Mouse (Mus musculus) fibroblast of lung, adult 2 months (primary cell): ENCODE data around the gene Prrx1.
A peak's percentile ranks its signal among the peaks of the same experiment; 100 is the strongest.

Experiments used
- DNase-seq: peaks from one replicate; pipeline ENCODE4 v3.0.0-alpha.2; 2011; ENCODE audit warnings: low read depth

The Prrx1 gene

DNA sequence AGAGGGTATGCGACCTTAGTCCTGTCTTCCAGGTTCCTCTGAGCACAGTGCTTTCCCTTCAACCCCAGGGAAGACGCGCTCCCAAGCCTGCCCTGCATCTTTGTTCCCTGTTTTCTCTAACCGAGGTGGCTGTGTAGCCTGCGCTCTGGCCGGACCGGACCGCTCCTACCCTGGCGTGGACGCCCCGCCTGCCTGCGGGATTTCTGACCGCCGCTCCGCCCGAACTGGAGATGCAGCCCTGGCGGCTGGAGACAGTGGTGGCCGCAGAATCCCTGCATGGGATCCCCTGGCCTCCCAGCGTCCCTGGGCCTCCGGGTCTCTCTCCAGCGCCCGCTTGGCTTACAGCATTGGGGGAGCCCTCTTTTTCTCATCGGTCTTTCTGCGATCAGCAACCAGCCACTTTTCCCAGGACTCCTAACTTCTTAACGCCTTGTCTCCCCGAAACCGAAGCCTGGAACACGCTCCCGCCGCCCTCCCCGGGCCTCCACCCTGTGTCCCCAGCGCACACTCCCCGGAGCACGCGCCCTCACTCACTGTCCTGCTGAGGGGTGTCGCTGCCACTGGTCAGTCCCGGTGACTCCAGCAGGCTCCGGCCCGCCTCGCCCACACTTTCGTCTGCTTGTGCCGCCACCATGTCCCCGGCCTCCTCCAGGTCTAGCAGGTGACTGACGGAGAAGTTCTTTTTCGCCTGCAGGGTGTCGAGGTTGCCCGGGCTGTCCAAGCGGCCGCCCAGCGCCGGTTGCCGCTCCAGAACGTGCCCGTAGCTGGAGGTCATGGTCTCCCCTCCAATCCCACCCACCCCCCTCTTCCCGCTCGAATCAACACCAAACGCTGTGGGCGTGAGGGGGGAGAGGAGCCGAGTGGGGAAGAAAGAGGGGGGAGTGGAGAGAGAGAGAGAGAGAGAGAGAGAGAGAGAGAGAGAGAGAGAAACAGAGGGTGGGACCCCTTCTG, 1.4 kb downstream of the Prrx1 start:
- no peak for DNase-seq

DNA sequence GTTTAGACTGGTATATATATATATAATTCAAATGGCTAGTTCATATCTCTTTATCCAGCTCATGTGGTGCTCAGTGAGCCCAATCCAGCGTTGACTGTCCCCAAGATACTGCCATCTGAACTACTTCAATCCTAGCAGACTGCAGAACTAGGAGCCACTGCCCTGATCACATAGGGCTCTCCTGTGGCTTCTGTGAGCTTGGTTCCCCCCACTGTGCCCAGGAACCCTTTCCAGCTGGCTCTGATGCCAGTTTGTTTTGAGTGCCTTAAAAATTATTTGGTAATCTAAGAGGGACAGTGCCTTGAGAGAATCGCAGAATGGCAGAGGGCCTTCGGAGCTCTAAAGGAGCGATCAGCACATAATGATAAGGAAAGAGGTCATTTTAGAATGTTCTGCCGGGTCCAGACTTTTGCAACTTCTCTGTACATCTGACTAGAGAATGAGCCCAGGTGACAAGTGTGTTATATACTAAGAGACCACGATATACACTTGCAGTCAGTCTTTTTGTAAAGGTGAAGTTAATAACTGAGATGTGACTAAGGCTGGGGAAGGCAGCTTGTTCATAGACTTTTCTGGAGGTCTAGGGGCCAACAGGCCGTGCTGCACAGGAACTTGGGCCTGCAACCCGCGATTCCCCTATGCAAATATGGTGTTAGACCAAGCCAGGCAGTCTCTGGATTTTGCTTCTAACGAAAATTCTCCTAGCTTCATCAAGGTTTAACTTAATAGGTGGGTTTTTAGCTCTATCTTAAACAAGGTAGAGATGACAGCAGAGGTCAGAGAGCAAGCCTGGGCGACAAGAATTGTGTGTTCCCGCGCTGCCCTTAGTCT, 2.3 kb downstream of the Prrx1 start:
- DNase-seq: no peak

DNA sequence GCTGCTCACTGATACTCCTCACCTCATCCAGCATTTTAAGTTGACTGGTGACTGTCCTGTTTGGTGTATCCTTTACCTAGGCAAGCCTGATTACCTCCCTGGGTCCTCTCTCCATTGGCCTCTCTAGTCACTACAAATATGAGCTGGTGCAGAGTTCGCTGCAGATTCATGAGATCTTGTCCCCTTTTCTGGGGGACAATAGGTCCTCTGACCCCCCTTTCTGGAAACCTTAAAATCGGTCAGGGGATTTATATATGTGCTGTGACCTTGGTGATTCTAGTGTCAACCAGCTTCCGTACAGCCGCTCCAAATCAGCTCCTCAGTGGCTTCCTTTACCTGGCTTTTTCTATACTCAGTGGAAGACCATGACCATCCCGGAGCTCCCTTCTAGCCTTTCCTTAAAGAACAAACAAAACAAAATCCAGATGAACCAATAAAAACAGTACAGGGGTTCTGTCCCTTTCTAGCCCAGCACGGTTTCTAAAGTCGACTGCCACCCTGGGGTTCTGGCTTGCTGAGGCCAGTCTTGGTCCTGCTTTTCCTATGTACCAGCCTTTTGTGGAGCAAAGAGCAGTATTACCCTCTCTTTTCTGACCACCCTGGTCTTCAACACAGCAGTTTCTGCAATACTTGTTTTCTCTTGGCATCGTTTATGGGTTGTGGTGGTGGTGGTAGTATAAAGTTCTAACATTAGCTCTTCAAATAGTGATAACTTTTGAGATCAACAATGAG, 3.3 kb downstream of the Prrx1 start:
- DNase-seq: no peak

DNA sequence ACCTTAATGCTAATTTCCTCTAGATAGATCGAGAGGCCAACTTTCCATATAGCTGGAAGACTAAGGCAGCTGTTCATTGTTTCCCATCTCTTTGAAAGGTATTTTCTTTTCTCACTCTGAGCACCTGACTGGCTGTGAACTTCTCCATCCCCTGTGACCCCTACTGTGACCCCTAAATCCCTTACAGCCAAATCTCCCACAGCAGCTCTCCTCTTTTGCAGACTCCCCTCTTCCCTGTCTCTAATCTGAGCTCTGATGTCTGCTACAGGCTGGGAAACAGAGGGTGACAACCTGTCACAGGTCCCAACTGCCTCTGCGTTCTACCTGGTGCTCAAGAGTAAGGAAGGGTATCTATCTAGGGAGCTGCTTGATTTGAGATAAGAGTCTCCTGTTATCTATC, 4.0 kb downstream of the Prrx1 start:
- DNase-seq: no peak

DNA sequence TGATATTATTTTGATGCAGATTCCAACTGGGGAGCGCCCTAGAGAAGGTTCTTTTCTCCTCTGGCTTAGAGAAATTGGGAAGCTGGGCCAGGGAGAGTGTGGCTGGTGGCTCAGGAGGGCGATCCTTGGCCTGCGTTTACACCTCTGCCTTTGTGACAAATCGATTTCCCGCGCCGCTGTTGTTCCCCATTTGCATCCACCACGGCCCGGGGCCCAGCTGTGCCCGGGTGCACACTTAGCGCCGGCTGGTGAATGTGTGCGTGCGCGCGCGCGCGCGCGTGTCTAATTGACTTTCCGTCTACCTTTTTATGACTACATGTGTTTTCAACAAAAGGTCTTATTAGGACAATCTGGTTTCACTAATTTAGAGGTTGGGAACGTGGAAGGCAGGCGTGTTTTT, 4.9 kb downstream of the Prrx1 start:
- no peak for DNase-seq

DNA sequence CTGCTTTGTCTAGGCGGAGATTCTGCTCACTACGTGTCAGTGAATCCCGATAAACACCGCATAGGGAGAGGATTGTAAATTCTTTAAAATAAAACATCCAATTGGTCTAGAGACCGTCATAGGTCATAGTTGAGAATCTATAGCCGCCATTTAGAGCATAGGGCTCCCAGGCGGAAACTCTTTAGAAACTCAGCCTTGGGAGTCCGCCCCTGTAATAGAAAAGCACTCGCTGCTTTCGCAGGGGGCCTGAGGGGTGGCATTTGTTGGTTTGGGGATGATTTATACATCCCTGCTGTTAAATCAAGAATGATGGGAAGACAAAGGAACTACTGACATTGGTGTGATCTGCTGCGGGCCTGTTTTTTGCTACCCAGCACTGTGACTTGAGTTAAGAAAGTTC, 5.8 kb downstream of the Prrx1 start:
- no peak for DNase-seq

DNA sequence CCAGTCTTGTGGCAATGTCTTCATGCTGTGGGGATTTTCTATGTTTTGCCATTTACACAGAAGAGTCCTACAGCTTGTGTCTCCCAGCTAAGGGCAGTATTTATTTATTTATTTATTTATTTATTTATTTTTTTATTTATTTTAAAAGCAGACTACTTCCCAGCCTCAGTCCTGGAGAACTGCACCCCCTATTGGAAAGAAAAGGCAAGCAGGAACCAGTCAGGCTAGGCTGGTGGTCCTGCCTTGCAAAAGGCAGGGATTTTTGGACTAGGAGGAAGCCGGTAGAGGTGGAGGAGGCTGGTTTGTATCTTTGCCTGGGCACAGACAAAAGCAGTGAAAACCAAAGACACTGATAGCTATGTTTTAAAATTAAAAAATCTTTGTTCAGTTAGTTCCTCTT, 7.6 kb downstream of the Prrx1 start:
- no peak for DNase-seq

DNA sequence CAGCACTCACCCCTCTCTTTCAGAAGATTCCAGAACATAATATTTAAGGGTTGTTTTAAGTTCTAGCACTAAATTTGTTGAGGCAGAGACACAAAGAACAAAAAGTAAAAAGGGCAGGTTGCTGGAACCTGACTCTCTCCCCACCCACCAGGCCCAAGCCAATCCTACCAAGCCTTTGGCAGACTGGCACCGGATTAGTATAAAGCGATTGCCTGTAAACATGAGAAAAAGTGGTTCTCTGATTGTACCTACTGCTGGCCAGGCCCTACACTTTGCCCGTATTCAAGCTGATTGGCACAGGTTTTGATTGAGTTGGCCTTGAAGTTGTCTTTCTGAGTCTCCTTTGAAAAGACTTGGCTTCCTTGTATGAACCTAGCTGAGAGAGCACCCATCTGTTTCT, 8.7 kb downstream of the Prrx1 start:
- no peak for DNase-seq

DNA sequence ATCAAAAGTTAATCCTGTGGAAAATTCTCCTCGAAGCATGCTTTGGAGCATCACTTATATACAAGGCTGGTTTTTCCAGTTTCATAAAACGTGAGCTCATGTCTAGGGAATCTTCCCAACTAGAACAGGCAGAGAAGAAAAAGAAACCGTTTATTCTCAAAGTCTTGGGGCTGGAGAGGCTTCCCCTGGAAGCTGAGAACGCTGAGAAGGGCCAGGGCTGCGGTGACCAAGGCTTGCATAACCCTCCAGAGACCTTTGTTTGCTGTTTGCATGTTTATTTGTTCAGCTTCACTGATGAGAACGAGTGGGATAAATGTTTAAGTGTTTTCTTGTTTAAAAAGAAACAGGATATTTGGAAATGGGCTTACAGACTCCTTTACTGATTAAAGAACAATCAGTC, 11.2 kb downstream of the Prrx1 start:
- DNase-seq: no peak

DNA sequence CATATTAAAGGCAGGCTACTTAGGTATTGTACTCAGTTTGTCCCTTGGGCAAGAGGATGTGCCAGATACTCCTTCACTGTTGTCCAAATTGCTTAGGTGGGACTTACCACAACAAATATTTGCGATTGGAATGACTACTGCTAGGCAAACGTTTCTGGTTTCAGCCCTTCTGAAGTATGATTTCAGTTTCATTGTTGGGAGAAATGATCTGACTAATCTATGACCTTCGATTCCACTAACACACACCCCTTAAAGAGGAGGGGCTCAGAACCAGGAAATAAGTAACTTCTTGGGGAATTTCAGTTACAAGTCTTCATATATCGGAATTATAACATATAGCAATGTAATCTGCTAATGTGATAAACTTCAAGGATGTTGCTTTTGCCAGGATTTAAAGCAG, 20.4 kb downstream of the Prrx1 start:
- no peak for DNase-seq

DNA sequence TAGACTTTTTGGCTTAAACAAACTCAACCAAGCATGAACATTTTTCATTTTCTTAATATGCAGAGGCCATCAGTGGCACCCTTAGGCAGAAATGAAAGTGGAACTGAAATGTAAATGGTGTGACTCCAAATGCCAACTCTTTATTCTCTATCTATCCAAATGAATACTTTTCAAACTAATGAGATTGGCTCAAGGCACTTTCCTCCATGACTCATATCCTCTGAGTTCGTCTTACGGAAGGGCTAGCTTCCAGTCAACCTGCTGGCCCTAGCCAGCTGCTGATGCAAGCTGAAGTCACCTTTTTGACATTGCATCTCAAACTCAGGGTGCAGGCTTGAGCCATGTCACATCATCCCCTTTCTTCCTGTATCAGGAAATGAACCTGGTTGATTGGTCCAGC, 21.6 kb downstream of the Prrx1 start:
- no peak for DNase-seq

DNA sequence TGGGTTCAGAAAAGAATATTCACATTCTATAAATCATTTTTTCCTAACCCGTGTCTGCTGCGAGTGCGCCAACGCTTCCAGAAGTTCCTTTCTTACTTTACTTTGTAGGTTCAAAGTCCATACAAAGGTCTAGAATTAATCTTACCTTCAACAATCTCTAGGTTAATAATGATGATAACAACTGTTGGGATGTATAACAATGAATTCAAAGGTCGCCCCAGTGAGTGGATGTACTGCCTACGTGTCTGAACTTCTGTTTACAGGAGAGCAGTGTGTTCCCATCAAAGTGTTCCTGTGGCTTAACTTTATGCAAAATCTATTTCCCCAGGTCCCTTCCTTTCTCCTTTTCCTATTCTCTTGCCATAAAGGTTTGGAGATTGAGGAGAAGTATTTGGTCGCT, 24.4 kb downstream of the Prrx1 start:
- no peak for DNase-seq

DNA sequence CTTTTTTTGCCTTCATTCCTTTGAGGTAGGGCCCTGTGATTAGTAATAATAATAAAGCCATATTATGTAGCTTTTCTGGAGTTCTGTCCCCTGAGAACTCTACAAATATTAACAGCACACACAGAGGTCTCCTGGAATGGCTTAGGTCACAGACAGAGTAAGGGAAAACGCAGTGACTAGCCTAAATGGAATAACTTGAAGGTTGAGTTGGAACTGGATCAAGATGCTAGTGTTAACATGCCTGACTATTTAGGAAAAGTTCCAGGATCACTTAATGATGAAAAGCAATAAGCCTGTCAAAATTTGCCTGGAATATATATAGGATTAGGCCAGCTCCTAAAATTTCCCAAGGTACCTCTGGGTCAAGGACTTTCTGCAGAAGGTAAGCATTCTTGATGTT, 28.0 kb downstream of the Prrx1 start:
- no peak for DNase-seq

DNA sequence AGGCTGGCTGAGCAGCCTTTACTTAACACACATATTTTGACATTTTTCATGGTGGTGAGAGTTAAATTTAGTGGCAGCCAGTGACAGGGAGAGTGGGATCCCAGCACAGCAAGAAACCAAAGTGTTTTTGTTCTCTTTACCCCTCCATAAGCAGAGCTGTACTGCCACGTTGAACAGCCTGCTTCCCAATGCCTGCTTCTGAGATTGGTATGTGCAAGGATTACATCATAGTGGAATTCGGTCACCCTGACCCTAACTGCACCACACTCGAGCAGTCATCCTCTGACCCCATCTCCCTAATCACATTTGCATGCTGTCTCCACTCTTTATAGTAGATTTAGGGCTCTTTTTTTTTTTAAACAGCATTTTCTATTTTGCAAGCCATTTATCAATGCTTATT, 28.4 kb downstream of the Prrx1 start:
- DNase-seq: no peak

DNA sequence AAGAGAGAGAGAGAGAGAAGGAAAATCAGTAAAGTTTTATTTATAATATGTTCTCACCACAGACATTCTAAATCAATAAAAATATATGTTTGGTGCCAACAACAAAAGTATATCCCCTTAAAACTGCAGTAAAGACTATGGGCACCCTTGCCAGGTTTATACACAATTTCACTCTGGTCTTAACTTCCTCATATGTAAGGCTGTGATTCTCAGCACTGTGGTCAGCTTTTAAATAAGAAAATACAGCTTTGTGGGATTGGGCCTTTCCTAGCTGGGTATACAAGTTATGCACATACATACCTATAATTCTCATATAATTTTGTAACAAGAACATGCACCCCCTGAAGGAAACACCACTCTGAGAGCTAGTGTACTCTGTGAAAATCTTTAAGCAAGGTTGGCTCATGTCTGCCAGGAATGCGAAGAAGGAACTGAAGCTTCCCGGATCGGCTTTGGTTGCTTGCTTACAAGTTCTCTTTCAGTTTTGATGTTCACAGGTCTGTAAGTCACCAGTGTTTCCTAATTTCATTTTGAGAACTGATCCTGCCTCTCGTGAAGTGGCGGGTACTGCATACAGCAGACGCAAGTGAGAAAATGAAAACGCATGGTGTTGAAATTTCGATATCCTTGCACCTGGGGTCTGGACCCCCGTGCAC, 29.4 kb downstream of the Prrx1 start:
- DNase-seq: no peak

DNA sequence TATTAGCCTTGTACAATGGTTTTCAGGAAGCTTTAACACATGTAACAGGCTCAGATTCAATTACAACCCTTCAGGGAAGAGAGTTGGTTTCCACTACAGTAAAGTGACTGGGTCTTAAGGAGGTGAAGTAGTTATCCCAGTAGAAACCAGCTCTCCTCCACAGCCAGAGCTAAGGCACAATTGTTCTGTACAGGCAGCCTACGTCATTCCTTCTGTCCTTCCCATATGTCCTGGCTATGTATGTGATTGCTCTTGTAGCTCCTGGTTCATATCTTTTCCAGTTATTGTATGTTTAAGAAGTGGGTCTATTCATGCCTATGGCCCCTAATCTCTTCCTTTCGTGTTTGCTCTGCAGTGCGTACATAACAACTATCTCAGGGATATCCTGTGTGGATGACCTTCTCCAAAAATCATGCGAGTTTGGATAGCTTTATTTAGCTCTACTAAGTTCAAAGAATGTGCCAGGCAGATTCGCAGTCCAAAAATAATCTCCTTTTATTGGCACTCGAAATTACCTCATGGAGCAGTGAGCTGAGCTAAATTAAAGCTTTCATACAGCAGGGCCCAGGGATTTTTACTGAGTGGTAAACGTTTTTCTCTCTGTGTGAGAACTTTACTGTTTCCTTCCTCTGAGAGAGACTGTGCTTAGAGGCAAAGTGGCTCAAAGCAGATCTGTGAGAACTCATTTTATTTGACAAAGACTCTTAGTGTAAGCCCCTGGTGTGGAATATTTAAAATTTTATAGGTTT, 31.9 kb downstream of the Prrx1 start:
- no peak for DNase-seq

DNA sequence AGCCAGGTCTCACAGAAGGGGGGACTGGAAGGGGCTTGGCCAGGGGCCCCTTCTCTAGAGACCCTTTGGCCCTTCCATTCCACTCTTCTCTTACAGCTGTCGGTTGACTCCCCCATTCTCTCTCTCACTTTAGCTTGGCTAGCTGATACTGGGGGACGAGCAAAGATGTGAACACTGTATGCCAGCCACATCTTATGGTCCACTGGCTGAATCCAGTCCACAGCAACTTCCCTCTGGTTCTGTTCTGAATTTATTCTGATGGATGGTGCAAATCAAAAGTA, 32.7 kb downstream of the Prrx1 start:
- DNase-seq: no peak

DNA sequence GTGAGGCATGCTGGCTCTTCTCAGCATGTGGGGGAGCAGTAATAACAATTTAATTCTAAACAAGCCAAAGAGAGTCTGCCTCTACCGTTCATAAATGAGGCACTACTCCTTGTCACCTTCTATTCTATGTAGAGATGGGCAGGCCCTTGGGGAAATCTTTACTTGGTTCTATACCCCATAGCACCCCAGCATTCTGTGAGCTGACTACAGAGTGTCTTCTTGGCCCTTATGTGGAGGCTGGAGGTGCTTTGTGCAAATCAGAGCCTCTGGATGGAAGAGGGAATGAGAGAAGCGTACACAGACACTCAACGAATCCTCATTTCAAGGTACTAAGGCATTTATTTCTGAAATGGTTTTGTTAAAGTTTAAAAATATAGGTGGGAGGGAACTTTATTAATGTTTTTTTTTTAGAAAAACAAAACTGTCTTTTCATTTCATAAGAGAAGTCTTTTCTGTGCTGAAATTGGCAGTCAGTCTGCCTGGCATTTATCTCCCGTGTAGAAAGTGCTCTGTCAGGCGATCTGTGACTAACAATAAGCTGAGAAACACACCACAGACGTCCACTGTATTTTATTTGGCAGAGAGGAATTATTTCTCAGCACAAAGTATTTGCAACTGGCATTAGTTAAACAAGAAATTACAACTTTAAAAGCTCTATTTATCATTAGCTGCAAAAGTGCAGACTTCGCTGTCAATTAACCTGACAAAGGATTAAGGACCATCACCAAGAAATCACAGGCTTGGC, 33.2 kb downstream of the Prrx1 start:
- DNase-seq: peak; percentile 90

DNA sequence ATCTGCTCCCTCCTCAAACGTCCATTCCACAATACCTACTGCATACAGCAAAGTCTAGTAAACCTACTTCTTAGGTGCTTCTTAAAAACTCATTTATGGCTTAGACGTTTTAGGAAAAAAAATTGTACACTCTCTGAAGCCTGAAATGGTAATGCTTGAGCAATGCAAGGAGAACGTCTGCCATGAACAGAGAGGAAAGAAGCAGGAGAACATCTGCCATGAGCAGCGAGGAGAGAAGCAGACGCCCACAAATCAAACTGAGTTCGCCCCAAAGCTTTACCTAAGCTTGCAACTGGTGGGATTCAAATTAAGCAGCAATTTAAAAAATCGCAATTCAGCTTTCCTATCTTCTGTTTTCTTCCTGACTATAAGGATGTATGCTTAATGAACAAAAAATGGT, 36.4 kb downstream of the Prrx1 start:
- no peak for DNase-seq

DNA sequence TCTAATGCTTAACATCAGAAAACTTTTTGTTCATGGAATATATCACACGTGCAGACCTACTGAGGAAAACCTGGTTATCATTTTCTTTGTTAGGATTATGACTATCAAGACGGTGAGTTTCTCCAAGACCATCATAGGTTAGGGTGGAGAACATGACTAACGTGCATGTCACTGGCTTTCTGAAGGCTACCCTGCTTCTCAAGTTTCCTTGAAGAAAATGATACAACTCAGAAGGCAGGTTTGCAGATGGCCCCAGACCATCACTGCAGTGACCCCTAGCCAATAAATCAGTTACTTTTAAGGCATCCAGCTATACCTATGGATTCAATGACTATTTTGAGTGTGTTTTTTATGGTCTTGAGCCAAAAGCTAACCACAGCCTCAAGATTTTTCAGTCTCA, 38.6 kb downstream of the Prrx1 start:
- no peak for DNase-seq

DNA sequence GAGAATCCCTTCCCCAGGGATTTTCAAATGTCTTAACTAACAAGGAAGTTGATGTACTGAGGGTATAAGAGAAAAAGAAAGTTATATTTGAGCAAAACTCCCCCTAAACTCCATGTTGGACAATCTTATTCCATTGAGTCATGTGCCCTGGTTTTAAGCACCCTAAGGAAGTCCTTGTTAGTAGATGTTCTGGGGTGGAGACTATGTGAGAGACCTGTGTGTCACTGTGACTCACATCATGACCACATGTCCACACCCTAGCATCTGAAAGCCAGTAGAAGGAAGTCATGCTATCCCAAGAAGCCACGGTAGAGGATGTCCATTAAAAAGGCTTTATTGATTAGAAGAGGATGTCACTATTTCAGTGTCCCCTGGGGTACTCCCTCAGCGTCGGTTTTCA, 40.4 kb downstream of the Prrx1 start:
- no peak for DNase-seq
